Mouse (Mus musculus) urinary bladder, postnatal 10 days (tissue): Measurements from ENCODE around the gene Mum1l1.
"Not testable (repeated sequence)": the region's sequence is repeated elsewhere in the genome, so short reads cannot be mapped to it uniquely, and the experiment has no call there.

ENCODE experiments used
- DNase-seq: peaks from one replicate; pipeline ENCODE4 v3.0.0; 2022; ENCODE audit warnings: low spot score

Mum1l1 gene

DNA sequence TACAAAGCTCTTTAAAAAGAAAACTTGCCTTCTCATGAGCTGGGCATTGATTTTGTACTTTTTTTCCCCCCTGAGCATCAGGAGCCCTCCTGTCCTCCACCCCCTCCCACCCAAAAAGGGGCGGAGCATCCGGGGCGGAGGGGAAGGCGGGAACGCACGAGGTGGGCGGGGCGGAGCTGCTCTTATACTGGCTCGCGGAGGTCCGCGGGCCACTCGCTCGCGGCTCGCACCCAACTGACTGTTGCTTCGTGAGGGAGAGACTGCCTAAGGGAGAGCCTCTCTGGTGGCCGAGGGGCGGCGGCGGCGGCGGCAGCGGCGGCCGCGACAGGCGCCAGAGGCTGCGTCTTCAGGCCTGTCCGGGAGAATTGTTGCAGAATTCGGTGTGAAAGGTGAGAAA lies at the start of gene Mum1l1:
Mum1l1 (plus strand) TSS at position 214 of the 397 bp plus-strand sequence.
- DNase-seq: peak; percentile 10

GRCm38 (mm10) chrX:139178928-139179327 lies 30.9 kb upstream of the Mum1l1 start, which contains the start of gene 4933428M09Rik:
Gene 4933428M09Rik, plus strand, starts transcription at chrX:139179228.
- no peak for DNase-seq

DNA sequence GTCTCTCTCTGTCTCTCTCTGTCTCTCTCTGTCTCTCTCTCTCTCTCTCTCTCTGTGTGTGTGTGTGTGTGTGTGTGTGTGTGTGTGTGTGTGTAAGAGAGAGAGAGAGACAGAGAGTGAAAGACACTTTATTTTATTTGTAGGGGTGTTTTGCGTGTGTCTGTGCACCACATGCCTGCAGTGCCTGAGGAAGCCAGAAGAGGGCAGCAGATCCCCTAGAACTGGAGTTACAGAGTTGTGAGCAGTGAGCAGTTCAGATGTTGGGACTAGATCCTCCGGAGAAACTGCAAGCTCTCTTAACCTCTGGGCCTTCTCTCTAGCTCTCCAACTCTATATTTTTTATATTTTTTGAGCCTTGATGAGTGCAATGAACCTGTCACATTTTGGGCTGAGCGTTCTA lies 18.3 kb upstream of the Mum1l1 start:
- not testable (repeated sequence) for DNase-seq

DNA sequence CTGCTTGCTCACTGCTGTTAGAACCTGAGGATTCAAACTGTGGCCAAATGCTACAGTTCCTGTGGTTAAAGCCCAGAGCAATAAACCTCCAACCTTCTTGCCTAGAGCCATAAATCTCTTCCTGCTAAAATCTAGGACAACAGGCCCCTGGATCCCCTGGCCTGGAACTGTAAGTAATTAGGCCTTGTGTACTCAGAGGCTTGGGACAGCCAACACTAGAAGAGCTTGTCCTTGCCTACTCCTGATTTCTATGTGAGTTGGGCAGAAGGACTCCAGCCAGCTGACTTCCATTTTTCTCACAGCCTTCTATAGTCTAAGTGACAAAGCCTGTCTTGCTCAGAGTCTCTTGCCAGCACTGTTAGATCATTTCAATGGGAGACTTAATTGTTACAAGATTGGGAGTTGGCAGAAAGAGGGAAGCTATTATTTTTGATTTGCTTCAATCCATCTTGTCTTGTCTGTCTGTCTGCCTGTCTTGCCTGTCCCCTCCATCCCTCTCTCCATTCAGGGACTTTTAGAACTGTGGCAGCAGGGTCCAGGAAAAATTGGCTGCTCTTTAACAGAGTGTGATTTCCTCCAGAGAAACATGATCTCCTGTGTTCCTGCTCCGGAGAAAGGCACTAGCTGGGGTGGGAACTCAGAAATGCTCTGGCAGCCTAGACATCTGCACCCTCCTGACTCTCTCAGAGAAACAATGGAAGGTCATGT lies 15.1 kb upstream of the Mum1l1 start:
- DNase-seq: no peak

DNA sequence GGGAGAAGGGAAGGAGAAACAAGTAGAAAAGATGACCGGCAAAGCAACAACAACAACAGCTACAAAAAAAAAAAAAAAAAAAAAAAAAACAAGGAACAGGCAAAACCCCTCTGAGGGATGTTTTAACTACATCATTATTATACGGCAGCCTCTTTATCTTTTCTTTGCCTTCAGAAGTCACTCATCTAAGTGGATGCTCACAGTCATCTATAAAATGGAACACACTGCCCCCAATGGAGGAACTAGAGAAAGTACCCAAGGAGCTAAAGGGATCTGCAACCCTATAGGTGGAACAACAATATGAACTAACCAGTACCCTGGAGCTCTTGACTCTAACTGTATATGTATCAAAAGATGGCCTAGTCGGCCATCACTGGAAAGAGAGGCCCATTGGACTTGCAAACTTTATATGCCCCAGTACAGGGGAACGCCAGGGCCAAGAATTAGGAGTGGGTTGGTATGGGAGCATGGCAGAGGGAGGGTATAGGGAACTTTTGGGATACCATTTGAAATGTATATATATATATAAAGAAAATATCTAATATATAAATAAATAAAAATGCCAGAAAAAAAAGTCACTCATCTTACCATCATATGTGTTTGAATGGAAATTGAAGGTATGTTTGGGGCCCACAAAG lies 532 bp upstream of the Mum1l1 start:
- DNase-seq: not testable (repeated sequence)

GRCm38 (mm10) chrX:139214765-139215164 lies 4.9 kb downstream of the Mum1l1 start:
- DNase-seq: no peak

- no peak for DNase-seq
Measured at GRCm38 (mm10) chrX:139216409-139216808, 6.6 kb downstream of the Mum1l1 start.

DNA sequence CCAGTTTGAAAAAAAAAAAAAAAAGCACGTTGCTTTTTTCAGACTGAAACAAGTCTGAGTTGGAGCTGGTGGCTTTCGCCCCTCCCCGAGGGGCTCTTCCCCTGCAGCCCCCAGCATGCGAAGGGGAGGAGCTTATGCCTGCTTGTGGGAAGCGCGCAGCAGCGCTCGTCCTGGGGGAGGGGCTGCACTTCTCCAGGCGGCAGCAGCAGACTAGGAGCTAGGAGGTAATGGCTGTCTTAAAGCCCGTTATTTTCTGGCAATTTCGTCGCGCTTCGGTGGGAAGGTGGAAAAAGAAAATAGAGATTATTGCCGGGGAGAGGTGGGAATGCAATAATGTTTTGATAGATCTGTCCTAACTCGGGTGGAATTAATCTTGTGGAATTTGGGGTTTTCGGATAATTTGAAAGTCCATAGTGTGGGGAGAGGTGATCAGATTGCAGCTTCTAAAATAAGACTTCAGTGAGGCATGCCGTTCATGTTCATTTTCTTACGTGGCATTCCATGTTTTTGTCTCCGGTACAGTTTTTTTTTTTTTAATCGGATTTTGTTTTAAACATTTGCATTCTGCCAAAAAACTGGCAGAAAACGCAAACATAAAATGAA lies 7.2 kb downstream of the Mum1l1 start:
- no peak for DNase-seq

- no peak for DNase-seq
Measured at GRCm38 (mm10) chrX:139217776-139218175, 7.9 kb downstream of the Mum1l1 start.

GRCm38 (mm10) chrX:139219017-139219416 lies 9.2 kb downstream of the Mum1l1 start:
- no peak for DNase-seq

DNA sequence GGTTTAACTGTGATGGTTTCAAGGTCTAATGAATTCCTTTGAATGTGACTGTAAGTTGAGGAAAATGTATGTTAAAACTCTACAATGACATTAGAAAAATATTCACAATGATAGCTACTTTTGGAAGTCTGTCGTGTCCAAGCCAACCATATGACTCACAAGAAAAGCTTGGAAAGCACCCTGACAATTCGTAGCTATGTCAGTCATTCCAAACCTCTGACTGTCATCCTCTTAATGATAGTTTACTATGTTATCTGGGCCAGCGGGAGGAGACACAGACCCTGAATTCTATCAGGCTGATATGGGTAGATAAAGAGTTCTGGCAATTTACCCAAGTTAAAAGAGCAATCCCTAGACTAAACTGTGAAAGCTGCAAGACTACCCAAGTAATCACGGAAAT lies 11.0 kb downstream of the Mum1l1 start:
- DNase-seq: no peak

- no peak for DNase-seq
Measured at GRCm38 (mm10) chrX:139221893-139222292, 12.1 kb downstream of the Mum1l1 start.

- no peak for DNase-seq
Measured at GRCm38 (mm10) chrX:139231143-139231542, 21.3 kb downstream of the Mum1l1 start.

DNA sequence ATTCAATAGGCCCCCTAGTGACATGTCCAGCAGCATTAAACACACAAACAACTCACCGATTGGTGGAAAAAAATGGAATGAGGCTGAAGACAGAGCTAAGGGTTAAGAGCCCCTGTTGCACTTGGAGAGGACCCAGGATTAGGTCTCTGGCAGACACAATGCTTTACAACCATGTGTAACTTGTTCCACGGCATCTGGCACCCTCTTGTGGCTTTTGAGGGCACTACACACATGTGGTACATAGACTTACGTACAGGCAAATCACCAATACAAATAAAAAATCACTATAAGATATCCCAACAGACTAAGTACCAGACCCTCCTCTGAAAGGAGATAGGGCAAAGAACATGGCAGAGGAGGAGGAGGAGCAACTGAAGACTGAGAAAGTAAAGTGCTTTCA lies 37.5 kb downstream of the Mum1l1 start:
- no peak for DNase-seq

GRCm38 (mm10) chrX:139257072-139257471 lies 47.2 kb downstream of the Mum1l1 start:
- no peak for DNase-seq

GRCm38 (mm10) chrX:139281966-139282365 lies 72.1 kb downstream of the Mum1l1 start:
- DNase-seq: no peak
